In genomic region chr7:99811661-99812060, GRCm38 (mm10) we compare ENCODE assay signal across 41 mouse cellular contexts. TPM values are rescaled to one million over a fixed set of nuclear protein-coding genes. Genes with fewer than 3 reads are reported as not detected.
"Had no signal": no experiment of that assay in that cellular context is flagged by ENCODE, and none has a peak within 500 bp of the region (broad histone marks: within the 10 kb centered on the region; RNA-seq: fewer than 3 reads in every experiment).

No protein-coding gene starts in this region.

- H3K4me1 ChIP-seq: heart, embryonic 12.5 days; hindbrain, embryonic 13.5 days; hindbrain, embryonic 15.5 days; limb, embryonic 13.5 days; limb, embryonic 15.5 days had no signal

- H3K27me3 ChIP-seq: heart, embryonic 12.5 days; hindbrain, embryonic 13.5 days; hindbrain, embryonic 15.5 days; limb, embryonic 13.5 days; limb, embryonic 15.5 days; liver, embryonic 12.5 days had no signal

- H3K4me2 ChIP-seq: heart, embryonic 12.5 days; hindbrain, embryonic 13.5 days; hindbrain, embryonic 15.5 days; limb, embryonic 13.5 days; limb, embryonic 15.5 days; liver, embryonic 12.5 days had no signal

- H3K9me3 ChIP-seq: heart, embryonic 12.5 days; hindbrain, embryonic 13.5 days; hindbrain, embryonic 15.5 days; limb, embryonic 13.5 days; limb, embryonic 15.5 days; liver, embryonic 12.5 days had no signal

- DNase-seq: gastrocnemius, postnatal 14 days; gastrocnemius, postnatal 36 days; heart, adult 18-20 months; heart, postnatal 10 days; heart, postnatal 36 days; kidney, adult 18-20 months; kidney, adult 8-10 months; kidney, postnatal 10 days; kidney, postnatal 25 days; kidney, postnatal 4 days; layer of hippocampus, adult 9-11 months; layer of hippocampus, postnatal 36 days; left cerebral cortex, postnatal 4 days had no signal

- H3K4me3 ChIP-seq: heart, embryonic 12.5 days; hindbrain, embryonic 13.5 days; hindbrain, embryonic 15.5 days; layer of hippocampus, adult 2 months; limb, embryonic 13.5 days; limb, embryonic 15.5 days; liver, embryonic 12.5 days had no signal

- ATAC-seq: hindbrain, postnatal 0 days; liver, embryonic 12.5 days had no signal

- H3K27ac ChIP-seq: hindbrain, embryonic 13.5 days; hindbrain, embryonic 15.5 days; hindbrain, postnatal 0 days; layer of hippocampus, adult 2 months; limb, embryonic 13.5 days; limb, embryonic 15.5 days; liver, embryonic 14.5 days had no signal

- H3K9ac ChIP-seq: heart, embryonic 12.5 days; hindbrain, embryonic 13.5 days; hindbrain, embryonic 15.5 days; limb, embryonic 13.5 days; limb, embryonic 15.5 days; liver, embryonic 12.5 days; liver, embryonic 14.5 days had no signal

RNA-seq across cellular contexts. Expression of gene Xrra1, which starts 47.3 kb away (rescaled TPM):
- total RNA-seq: heart, adult 8-10 months; heart, postnatal 36 days; hematopoietic stem cell, adult 5-6 weeks; liver, adult 2 months had no signal
- polyA plus RNA-seq: liver, adult 2 months; liver, embryonic 12.5 days; liver, embryonic 14.5 days; liver, embryonic 16.5 days had no signal

RNA-seq across cellular contexts. Expression of gene Olfr521, which starts 48.4 kb away (rescaled TPM):
- total RNA-seq: gastrocnemius, adult 18-20 months; gastrocnemius, adult 8-10 months; gastrocnemius, postnatal 14 days; gastrocnemius, postnatal 36 days; heart, adult 18-20 months; heart, adult 8-10 months; heart, postnatal 10 days; heart, postnatal 36 days; hematopoietic stem cell, adult 5-6 weeks; hindbrain, postnatal 0 days; layer of hippocampus, adult 2 months; layer of hippocampus, postnatal 14 days; layer of hippocampus, postnatal 36 days; left cerebral cortex, adult 18-20 months; left cerebral cortex, adult 8-10 months; left cerebral cortex, postnatal 10 days; left cerebral cortex, postnatal 25 days; left cerebral cortex, postnatal 4 days; liver, adult 2 months had no signal
- polyA plus RNA-seq: gonadal fat pad, adult 2 months; heart, embryonic 12.5 days; heart, embryonic 14.5 days; heart, embryonic 16.5 days; hindbrain, embryonic 11.5 days; hindbrain, embryonic 13.5 days; hindbrain, embryonic 15.5 days; hindbrain, postnatal 0 days; intestine, embryonic 14.5 days; kidney, embryonic 14.5 days; kidney, embryonic 16.5 days; limb, embryonic 11.5 days; limb, embryonic 13.5 days; limb, embryonic 15.5 days; liver, adult 2 months; liver, embryonic 12.5 days; liver, embryonic 14.5 days; liver, embryonic 16.5 days had no signal
